In genomic region chr19:18873709-18874644, GRCm38 (mm10) we compare ENCODE assay signal across 13 mouse cellular contexts.
A peak's percentile ranks its signal among the peaks of the same experiment; 100 is the strongest.
DNase-seq lines count a peak whose midpoint lies in the region; ATAC-seq and TF ChIP-seq lines count a peak whose summit lies in the region.
"Had no signal": no experiment of that assay in that cellular context is flagged by ENCODE, and none has a peak within 500 bp of the region (broad histone marks: within the 10 kb centered on the region; RNA-seq: fewer than 3 reads in every experiment).

No protein-coding gene starts in this region.

- H3K4me3 ChIP-seq in forebrain, embryonic 15.5 days = 0 out of 2 replicates have a peak overlapping the region, but pooled peaks have one; percentile 11
- H3K4me3 ChIP-seq in midbrain, embryonic 11.5 days (ENCODE audit: low read depth, low read length) = no peak overlapping the region
- no peak overlapping the region for H3K4me3 ChIP-seq in neural tube, embryonic 15.5 days (replicated peaks)
- H3K4me3 ChIP-seq in lung, postnatal 0 days (ENCODE audit: low read depth, low read length) = no peak overlapping the region
- H3K4me3 ChIP-seq: intestine, embryonic 15.5 days had no signal

- peak; percentile 32 for ATAC-seq in frontal cortex, adult (ENCODE audit: low TSS enrichment)
- peak; percentile 64 for ATAC-seq in forebrain, embryonic 15.5 days (replicated peaks)
- peak; percentile 81 for ATAC-seq in midbrain, embryonic 11.5 days (ENCODE audit: low FRiP score)
- ATAC-seq in neural tube, embryonic 15.5 days (ENCODE audit: low FRiP score) = peak; percentile 70; the same call in 1 of the 2 replicates
- no peak for ATAC-seq in lung, postnatal 0 days
- ATAC-seq: intestine, embryonic 15.5 days had no signal

- H3K9me3 ChIP-seq in forebrain, embryonic 15.5 days = no peaks in the 10 kb centered on the region
- no peaks in the 10 kb centered on the region for H3K9me3 ChIP-seq in midbrain, embryonic 11.5 days (ENCODE audit: control insufficient read depth, low read length)
- H3K9me3 ChIP-seq in neural tube, embryonic 15.5 days (replicated peaks) = no peaks in the 10 kb centered on the region
- no peaks in the 10 kb centered on the region for H3K9me3 ChIP-seq in lung, postnatal 0 days (ENCODE audit: low read length)
- H3K9me3 ChIP-seq: intestine, embryonic 15.5 days had no signal

- peak overlapping the region; percentile 38 for H3K4me2 ChIP-seq in forebrain, embryonic 15.5 days (replicated peaks)
- peak overlapping the region; percentile 26; the same call in 1 of the 2 replicates for H3K4me2 ChIP-seq in midbrain, embryonic 11.5 days
- peak overlapping the region; percentile 44 for H3K4me2 ChIP-seq in neural tube, embryonic 15.5 days
- H3K4me2 ChIP-seq in lung, postnatal 0 days (replicated peaks; ENCODE audit: low read depth, low read length) = no peak overlapping the region
- H3K4me2 ChIP-seq: intestine, embryonic 15.5 days had no signal

- no peaks in the 10 kb centered on the region for H3K36me3 ChIP-seq in forebrain, embryonic 15.5 days
- H3K36me3 ChIP-seq in midbrain, embryonic 11.5 days (ENCODE audit: control insufficient read depth, insufficient read depth, low read length) = no peaks in the 10 kb centered on the region
- H3K36me3 ChIP-seq in neural tube, embryonic 15.5 days = no peaks in the 10 kb centered on the region
- no peaks in the 10 kb centered on the region for H3K36me3 ChIP-seq in lung, postnatal 0 days (ENCODE audit: insufficient read depth, low read length)
- H3K36me3 ChIP-seq: intestine, embryonic 15.5 days had no signal

- no peak for TF ChIP-seq EP300 in lung, postnatal 0 days (IDR thresholded peaks at IDR 0.05)

- H3K9ac ChIP-seq in forebrain, embryonic 15.5 days (replicated peaks) = peak overlapping the region; percentile 6; the same call in 1 of the 2 replicates
- 0 out of 2 replicates have a peak overlapping the region, but pooled peaks have one; percentile 40 for H3K9ac ChIP-seq in midbrain, embryonic 11.5 days (ENCODE audit: low read length)
- H3K9ac ChIP-seq in neural tube, embryonic 15.5 days (replicated peaks) = peak overlapping the region; percentile 30; the same call in 1 of the 2 replicates
- H3K9ac ChIP-seq in lung, postnatal 0 days (replicated peaks; ENCODE audit: low read depth) = no peak overlapping the region
- H3K9ac ChIP-seq: intestine, embryonic 15.5 days; liver, embryonic 14.5 days had no signal

- DNase-seq in frontal cortex, postnatal 14 days (ENCODE audit: low spot score in 2 of 2) = no peak
- peak; percentile 88 for DNase-seq in midbrain, embryonic 11.5 days (ENCODE audit: low spot score, missing footprints)
- DNase-seq in thymus, postnatal 36 days = no peak
- DNase-seq in ovary, postnatal 10 days (ENCODE audit: low spot score) = no peak
- no peak for DNase-seq in lung, postnatal 0 days (ENCODE audit: low spot score)
- DNase-seq: cerebellum, adult 8-10 months; gastrocnemius, postnatal 10 days; lung, postnatal 4 days had no signal

- H3K4me1 ChIP-seq in forebrain, embryonic 15.5 days = peaks cover 15% of the 10 kb centered on the region
- peaks cover 5% of the 10 kb centered on the region; the same call in 1 of the 2 replicates for H3K4me1 ChIP-seq in midbrain, embryonic 11.5 days (ENCODE audit: control insufficient read depth, insufficient read depth, low read length)
- H3K4me1 ChIP-seq in neural tube, embryonic 15.5 days = peaks cover 14% of the 10 kb centered on the region
- H3K4me1 ChIP-seq in lung, postnatal 0 days (ENCODE audit: insufficient read depth, low read depth, low read length) = no peaks in the 10 kb centered on the region
- H3K4me1 ChIP-seq: intestine, embryonic 15.5 days had no signal

- TF ChIP-seq CTCF in lung, postnatal 0 days (IDR thresholded peaks at IDR 0.05) = no peak

- H3K27me3 ChIP-seq in forebrain, embryonic 15.5 days = no peaks in the 10 kb centered on the region
- no peaks in the 10 kb centered on the region for H3K27me3 ChIP-seq in midbrain, embryonic 11.5 days (ENCODE audit: control insufficient read depth, insufficient read depth, low read length)
- H3K27me3 ChIP-seq in neural tube, embryonic 15.5 days (replicated peaks) = no peaks in the 10 kb centered on the region
- H3K27me3 ChIP-seq in lung, postnatal 0 days (replicated peaks; ENCODE audit: insufficient read depth, low read length) = no peaks in the 10 kb centered on the region
- H3K27me3 ChIP-seq: intestine, embryonic 15.5 days had no signal

- H3K27ac ChIP-seq in forebrain, embryonic 15.5 days (replicated peaks) = no peak overlapping the region
- peak overlapping the region; percentile 32; the same call in 1 of the 2 replicates for H3K27ac ChIP-seq in midbrain, embryonic 11.5 days (ENCODE audit: low read depth, low read length)
- H3K27ac ChIP-seq in neural tube, embryonic 15.5 days (replicated peaks) = peak overlapping the region; percentile 48
- no peak overlapping the region for H3K27ac ChIP-seq in lung, postnatal 0 days (ENCODE audit: low read length)
- H3K27ac ChIP-seq: intestine, embryonic 15.5 days; liver, embryonic 14.5 days had no signal

- 7% methylated on average over 16 of the region's 16 CpGs for WGBS in forebrain, embryonic 15.5 days
- 25% methylated on average over 16 of the region's 16 CpGs for WGBS in midbrain, embryonic 11.5 days
- WGBS in neural tube, embryonic 15.5 days = 12% methylated on average over 16 of the region's 16 CpGs
- 64% methylated on average over 16 of the region's 16 CpGs for WGBS in lung, postnatal 0 days

Comparison
In these comparisons a context has a peak if more than half of its experiments do, and no peak if none do; other contexts are left out.
1. H3K27ac ChIP-seq: peak in midbrain, embryonic 11.5 days (single experiment) and neural tube, embryonic 15.5 days (single experiment); none in forebrain, embryonic 15.5 days (single experiment) and lung, postnatal 0 days (single experiment).